Mouse (Mus musculus): ENCODE results near the gene Pard3b.

Gene Pard3b

DNA sequence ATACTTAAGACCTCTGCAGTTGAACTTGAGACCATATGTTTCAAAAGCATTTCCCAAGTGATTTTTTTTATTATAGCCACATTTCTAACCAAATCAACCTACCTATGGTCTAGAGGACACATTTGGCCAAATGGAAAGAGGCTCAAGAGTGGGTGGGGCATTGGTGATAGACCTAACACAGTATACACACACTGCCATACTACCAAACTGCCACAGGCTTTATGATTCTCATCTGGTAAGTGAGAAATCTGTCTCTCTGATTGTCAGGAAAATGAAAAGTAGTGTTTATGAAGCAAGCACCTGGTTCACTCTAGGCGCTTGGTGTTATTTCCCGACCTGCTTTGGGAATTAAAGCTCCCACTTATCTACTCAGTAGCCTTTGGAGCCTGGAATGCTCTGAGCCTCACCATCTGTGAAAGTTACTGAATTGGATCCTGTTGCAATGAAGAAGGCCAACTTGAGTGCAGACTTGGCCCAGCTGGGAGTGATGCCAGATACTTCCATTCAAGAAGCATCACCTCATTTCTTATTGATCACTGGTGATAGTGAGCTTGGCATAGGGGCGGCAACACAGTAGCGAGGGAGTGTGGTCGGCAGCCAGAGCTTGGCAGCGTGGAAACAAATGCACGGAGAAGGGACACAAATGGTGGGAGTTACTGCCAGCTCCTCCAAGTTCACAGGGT lies 810.7 kb downstream of the Pard3b start:
- DNase-seq (ENCODE audit: low spot score in 2 of 2) = no peak

- DNase-seq (ENCODE audit: low spot score in 2 of 2) = no peak
Measured at GRCm38 (mm10) chr1:62465536-62465935, 826.9 kb downstream of the Pard3b start.

DNA sequence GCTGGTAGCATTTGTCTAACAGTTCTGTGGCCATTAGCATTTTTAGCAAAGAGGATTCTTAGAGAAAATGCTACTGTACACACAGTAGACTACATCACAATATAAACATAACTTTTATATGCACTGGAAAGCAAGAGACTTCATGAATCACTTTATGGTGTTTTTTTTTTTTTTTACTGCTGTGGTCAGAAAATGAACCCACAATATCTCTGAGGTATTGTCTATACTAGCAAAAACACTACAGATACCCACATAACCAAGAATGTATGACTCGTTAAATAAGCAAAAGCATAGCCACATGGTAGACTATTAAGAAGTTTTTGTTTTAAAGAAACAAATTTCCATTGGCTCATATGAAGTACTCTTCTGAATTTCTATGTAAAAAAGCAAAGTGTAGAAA lies 827.9 kb downstream of the Pard3b start:
- DNase-seq (ENCODE audit: low spot score in 2 of 2) = no peak

DNA sequence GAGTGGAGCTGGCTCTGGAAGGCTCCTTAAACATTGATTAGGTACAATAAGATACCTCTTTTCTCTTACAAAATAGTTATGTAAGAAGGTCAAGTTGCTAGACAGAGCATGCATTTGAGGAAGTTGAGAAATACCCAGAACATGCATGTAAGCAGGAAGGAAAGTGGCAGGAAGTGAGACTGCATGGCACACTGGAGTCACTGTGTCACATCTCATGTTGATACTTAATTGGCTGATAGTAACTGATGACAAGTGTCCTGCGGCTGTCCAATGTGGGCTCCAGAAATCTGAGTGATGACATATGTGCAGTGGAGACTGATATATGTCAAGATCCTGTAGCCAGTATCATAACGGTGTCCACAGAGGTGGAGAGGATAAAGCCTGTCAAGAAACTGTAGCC lies 844.4 kb downstream of the Pard3b start:
- no peak for DNase-seq (ENCODE audit: low spot score in 2 of 2)

DNA sequence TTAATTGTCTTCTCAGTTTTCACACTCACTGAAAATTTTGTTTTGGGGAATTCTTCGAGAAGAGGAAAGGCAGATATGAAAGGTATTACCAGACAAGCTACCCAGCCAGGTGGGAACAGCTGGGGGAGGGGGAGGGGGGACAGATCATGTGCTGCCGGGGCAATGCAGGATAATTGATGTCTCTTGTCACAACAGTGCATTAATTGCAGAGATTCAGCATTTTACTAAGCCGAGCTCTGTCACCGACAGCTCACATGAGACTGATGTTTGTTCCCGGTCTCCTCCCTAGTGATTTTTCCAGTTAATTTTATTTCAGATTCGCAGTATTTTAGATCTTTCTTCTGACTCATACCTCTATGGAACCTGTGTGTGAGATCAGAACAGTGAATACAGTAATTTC lies 850.2 kb downstream of the Pard3b start:
- no peak for DNase-seq (ENCODE audit: low spot score in 2 of 2)

- no peak for DNase-seq (ENCODE audit: low spot score in 2 of 2)
Measured at GRCm38 (mm10) chr1:62499146-62499545, 860.5 kb downstream of the Pard3b start.

GRCm38 (mm10) chr1:62510501-62510900 lies 871.9 kb downstream of the Pard3b start:
- DNase-seq (ENCODE audit: low spot score in 2 of 2) = no peak

- no peak for DNase-seq (ENCODE audit: low spot score in 2 of 2)
Measured at GRCm38 (mm10) chr1:62511681-62512080, 873.1 kb downstream of the Pard3b start.

GRCm38 (mm10) chr1:62518621-62519213 lies 880.1 kb downstream of the Pard3b start:
- DNase-seq (ENCODE audit: low spot score in 2 of 2) = no peak

DNA sequence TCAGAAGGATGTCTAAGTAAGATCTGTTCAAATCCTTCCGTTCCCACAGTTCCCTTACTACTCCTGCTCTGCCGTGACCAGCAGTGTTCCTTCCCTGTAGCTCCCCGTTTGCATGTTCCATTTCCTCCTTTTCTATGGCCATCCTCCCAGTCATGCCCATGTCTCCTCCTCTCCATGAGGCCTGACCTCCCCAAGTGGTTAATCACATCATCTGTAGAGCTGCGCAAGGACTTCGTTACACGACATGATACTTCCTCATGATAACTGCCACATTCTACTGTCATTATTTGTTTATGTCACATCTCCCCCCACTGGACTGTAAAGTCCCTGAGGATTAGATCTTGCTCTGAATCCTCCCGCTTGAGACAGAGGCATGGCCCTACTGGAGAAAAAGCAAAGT lies 882.7 kb downstream of the Pard3b start:
- DNase-seq (ENCODE audit: low spot score in 2 of 2) = no peak

GRCm38 (mm10) chr1:62522761-62523160 lies 884.1 kb downstream of the Pard3b start:
- no peak for DNase-seq (ENCODE audit: low spot score in 2 of 2)

DNA sequence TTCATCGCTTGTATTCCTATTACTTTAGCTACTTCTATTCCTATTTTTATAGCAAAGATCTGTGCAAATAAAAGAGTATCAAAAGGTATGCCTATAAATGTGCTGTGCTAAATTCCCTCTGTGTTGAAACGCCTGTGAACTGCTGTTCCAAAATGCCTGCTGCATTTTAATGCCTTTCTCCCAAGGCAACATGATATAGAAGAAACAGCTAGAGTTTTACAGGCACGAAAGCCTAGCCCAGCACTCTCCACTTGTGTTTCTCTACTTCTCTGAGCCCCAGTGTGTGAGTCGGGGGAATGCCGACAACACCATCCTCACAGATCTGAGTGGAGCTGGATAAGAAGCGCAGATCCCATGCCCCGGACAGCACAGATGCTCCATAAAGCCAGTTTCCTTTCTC lies 889.2 kb downstream of the Pard3b start:
- no peak for DNase-seq (ENCODE audit: low spot score in 2 of 2)

GRCm38 (mm10) chr1:62529941-62530340 lies 891.3 kb downstream of the Pard3b start:
- DNase-seq (ENCODE audit: low spot score in 2 of 2) = no peak

DNA sequence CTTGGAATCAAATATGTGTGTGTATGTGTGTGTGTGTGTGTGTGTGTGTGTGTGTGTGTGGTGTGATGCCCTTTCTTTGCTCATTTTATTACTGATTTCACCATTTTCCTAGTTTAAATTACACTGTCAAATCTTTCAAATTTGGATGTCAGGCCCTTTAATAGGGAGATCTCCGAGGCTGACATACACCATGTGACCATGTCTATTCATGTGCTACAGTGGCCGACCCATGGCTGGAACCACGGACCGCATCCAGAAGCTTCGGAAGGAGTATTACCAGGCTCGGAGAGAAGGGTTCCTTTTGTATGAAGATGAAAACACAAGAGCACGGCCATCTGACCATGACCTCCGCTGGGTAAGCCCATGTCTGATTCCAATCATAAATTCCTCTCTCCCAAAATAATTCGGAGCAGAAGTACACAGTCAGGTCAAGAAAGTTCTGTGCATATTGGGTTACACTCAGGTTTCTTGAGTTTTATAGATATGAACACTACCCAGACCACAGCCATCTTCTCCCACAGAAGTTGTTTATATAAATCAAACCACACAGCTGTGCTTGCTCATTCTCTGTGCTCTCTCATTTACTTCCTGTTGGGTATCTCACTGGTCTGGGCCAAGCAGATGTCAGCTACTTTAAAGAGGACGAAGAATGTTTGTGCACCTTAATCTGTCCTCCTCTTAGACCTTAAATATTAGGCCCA lies 894.0 kb downstream of the Pard3b start:
- DNase-seq (ENCODE audit: low spot score in 2 of 2) = no peak

- DNase-seq (ENCODE audit: low spot score in 2 of 2) = no peak
Measured at GRCm38 (mm10) chr1:62548953-62549352, 910.3 kb downstream of the Pard3b start.

- DNase-seq (ENCODE audit: low spot score in 2 of 2) = no peak
Measured at GRCm38 (mm10) chr1:62550546-62550945, 911.9 kb downstream of the Pard3b start.

DNA sequence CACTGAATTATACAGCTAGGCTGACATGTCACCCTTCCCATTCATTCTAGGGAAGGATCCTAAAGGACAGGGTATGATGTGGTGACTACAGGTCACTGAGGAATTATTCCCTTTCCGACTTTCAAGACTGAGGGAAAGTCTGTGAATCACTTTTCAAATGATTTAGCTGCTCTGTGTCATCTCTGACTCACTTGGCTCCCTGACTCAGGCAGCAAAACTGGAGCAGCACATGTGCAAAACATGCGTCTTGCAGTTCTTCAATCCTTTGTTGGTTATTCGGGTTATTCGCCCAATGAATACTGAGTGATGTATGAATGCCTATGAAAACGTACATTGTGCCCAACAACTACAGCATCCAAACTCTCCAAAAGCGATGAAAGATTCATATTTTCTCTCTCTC lies 912.9 kb downstream of the Pard3b start:
- no peak for DNase-seq (ENCODE audit: low spot score in 2 of 2)

- DNase-seq (ENCODE audit: low spot score in 2 of 2) = no peak
Measured at GRCm38 (mm10) chr1:62555838-62556237, 917.2 kb downstream of the Pard3b start.

DNA sequence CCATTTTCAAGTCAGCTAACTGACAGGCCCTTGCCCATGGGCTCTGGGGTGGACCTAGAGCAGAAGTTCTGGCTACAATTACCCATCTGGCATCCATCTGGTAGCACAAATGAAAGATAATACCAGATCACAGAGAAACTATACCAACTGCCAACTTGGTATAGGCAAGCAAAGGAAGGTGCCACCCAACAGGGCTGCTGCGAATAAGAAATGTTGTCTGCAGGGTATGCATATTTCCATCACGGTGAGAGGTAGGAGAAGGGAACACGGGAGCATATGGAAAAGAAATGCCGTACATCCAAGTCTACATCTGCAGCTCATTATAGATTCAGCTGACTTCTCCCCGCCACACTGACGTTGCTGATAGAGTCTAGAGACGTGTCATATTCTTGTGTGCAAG lies 924.4 kb downstream of the Pard3b start:
- DNase-seq (ENCODE audit: low spot score in 2 of 2) = no peak

GRCm38 (mm10) chr1:62564245-62565119 lies 925.9 kb downstream of the Pard3b start:
- DNase-seq (ENCODE audit: low spot score in 2 of 2) = no peak

DNA sequence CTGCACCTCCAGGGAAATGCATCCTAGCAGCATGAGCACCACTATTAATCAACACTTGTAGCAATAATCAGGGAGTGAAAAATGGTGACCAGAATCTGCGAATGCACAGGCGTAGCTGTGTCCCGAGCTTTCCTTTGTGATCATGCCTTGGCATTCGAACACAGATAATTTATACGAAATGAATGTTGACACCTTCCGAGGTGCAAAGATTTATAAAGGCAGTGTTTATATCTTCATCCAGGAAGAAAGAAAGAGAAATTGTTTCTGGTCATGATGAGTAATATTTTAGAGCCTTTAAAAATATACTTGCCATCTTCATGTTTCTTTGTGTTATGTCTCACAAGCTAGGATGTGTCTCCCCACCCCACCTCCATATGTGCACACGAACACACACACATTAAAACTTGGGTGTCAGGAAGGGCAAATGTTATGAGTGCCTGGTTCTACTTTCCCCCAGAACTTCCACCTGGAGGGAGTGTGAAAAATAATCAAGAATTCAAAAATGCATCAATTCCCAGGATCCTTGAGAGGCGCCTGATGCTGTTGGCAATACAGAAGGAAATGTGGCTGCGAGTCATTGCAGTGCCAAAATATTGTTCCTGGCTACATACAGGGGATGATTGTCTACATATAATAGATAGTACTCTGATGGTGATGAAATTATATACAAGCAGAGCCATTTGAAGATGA lies 926.6 kb downstream of the Pard3b start:
- no peak for DNase-seq (ENCODE audit: low spot score in 2 of 2)

- no peak for DNase-seq (ENCODE audit: low spot score in 2 of 2)
Measured at GRCm38 (mm10) chr1:62566596-62566995, 928.0 kb downstream of the Pard3b start.
